Mouse (Mus musculus) myocyte (in vitro differentiated cells): Measurements from ENCODE around the gene Pkn1.

Experiments
- E2F4 ChIP-seq: IDR thresholded peaks from one replicate; pipeline ENCODE4 v1.6.1; 2011; ENCODE audit warnings: mild to moderate bottlenecking, control low read depth, moderate library complexity; ENCODE audit not compliant: insufficient read depth
- MAX ChIP-seq: IDR thresholded peaks from one replicate; pipeline ENCODE4 v1.6.1; 2011; ENCODE audit warnings: low read depth, mild to moderate bottlenecking, control low read depth
- MYOG ChIP-seq, 3 experiments: IDR thresholded peaks; one replicate each; pipeline ENCODE4 v1.6.1; 2011; ENCODE audit warnings: control low read depth in 2 of 3, low read depth in 2 of 3, mild to moderate bottlenecking in 2 of 3; ENCODE audit not compliant: insufficient read length in 2 of 3, control insufficient read depth in 1 of 3, insufficient read depth in 1 of 3
- POLR2A ChIP-seq: IDR thresholded peaks from one replicate; pipeline ENCODE4 v1.6.1; 2011; ENCODE audit warnings: low read depth, mild to moderate bottlenecking, control low read depth, moderate library complexity; ENCODE audit not compliant: insufficient read length
- TCF12 ChIP-seq: IDR thresholded peaks from one replicate; pipeline ENCODE4 v1.6.1; 2011; ENCODE audit warnings: mild to moderate bottlenecking, control low read depth; ENCODE audit not compliant: poor library complexity, insufficient read depth, severe bottlenecking
- TCF3 ChIP-seq: IDR thresholded peaks from one replicate; pipeline ENCODE4 v1.6.1; 2011; ENCODE audit warnings: low read depth, control low read depth; ENCODE audit not compliant: insufficient read length

DNA sequence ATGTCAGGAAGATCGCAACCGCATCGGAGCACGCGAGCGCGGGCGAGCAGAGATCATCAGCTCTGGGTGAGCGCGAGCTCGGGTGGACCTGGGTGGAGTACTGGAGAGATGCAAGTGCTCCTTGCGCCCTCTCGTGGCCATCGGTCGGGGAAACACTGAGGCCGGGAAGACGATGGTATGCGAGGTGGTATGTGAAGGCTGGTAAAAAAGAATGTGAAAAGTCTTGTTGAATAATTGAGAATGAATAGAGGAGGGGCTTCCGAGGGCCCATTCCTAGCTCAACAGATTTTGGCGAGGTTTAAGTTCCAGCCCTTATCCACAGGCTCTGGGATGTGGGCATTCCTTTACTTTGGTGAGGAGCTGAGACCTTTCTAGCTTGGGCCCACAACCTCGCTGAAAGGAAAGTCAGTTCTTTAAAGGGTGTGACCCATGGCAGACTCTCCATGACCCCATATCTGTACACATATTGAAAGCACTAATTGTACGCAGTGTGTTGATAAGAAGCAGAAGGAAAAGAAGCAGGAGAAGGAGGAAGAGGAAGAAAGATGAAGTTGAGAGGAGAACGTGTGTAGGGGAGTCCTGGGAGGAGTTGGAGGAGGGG, 76.5 kb downstream of the Pkn1 start:
- no peak for TF ChIP-seq MYOG (IDR thresholded peaks at IDR 0.05; ENCODE audit: control insufficient read depth in 1 of 3, insufficient read depth in 1 of 3, insufficient read length in 2 of 3, low read depth in 2 of 3)
- TF ChIP-seq POLR2A, result no peak
- no peak for TF ChIP-seq TCF12
- TF ChIP-seq TCF3, result no peak
- TF ChIP-seq E2F4, result no peak
- TF ChIP-seq MAX, result no peak
